Mouse (Mus musculus): Measurements from ENCODE around the gene Ces1h. TPM values are rescaled to one million over a fixed set of nuclear protein-coding genes. Genes with fewer than 3 reads are reported as not detected.

Ces1h gene
- polyA plus RNA-seq, 1 experiment from 2014 or later: not detected

DNA sequence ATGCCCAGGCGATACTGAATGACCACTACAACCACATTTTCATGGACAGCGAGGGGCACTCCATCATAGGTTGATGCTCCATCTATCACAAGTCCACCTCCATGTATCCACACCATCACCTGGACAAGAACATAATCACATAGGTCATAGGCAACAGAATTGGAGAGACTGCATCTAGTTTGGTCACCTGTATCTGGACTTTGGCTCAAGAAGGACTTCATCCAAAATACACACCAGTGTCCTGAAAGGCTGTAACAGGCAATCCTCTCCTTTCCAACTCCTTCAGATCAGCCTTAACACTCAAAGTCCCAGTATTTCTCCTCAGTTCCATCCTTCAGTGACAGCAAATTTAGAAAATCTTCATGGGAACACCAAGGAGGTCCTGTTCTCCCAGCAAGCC lies 48.4 kb downstream of the Ces1h start:
- no peak overlapping the region for H3K27ac ChIP-seq (ENCODE audit: poor library complexity, severe bottlenecking)
- no peaks in the 10 kb centered on the region for H3K4me1 ChIP-seq (replicated peaks)
- H3K9ac ChIP-seq: no peak overlapping the region
- H3K4me2 ChIP-seq: no peak overlapping the region
- H3K27me3 ChIP-seq (replicated peaks): no peaks in the 10 kb centered on the region
- no peaks in the 10 kb centered on the region; the same call in 1 of the 2 replicates for H3K9me3 ChIP-seq (replicated peaks)
- no peak for ATAC-seq (ENCODE audit: insufficient number of reproducible peaks, low FRiP score)
- WGBS: 80% methylated on average over 2 of the region's 2 CpGs
- H3K4me3 ChIP-seq: no peak overlapping the region
- no peaks in the 10 kb centered on the region for H3K36me3 ChIP-seq

DNA sequence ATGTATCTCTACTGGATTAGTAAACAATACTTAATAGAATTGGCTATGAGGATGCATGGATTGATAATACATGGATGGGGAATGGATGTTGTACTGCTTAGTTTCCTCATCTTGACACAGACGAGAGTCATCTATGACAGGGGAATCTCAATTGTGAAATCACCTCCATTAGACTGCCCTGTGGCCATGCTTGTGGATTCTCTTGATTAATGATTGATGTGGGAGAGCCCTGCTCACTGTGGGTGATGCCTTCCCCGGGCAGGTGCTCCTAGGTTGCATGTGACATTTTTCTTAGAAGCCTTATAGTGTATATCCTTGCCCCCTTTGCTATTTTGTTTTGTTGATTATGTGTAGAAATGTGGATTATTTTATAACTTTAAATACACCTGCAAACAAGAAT lies 54.4 kb downstream of the Ces1h start:
- H3K9me3 ChIP-seq (replicated peaks): no peaks in the 10 kb centered on the region; the same call in 1 of the 2 replicates
- WGBS: 70% methylated on average over 2 of the region's 2 CpGs
- no peak for ATAC-seq (ENCODE audit: insufficient number of reproducible peaks, low FRiP score)

GRCm38 (mm10) chr8:93317031-93317430 lies 62.5 kb downstream of the Ces1h start:
- H3K9me3 ChIP-seq (replicated peaks): no peaks in the 10 kb centered on the region
- WGBS: 78% methylated on average over 2 of the region's 2 CpGs
- H3K27ac ChIP-seq (ENCODE audit: poor library complexity, severe bottlenecking): no peak overlapping the region
- no peak overlapping the region for H3K4me2 ChIP-seq
- no peak overlapping the region for H3K4me3 ChIP-seq
- H3K36me3 ChIP-seq: no peaks in the 10 kb centered on the region
- no peak overlapping the region for H3K9ac ChIP-seq
- H3K4me1 ChIP-seq (replicated peaks): no peaks in the 10 kb centered on the region
- no peak for ATAC-seq (ENCODE audit: insufficient number of reproducible peaks, low FRiP score)
- no peaks in the 10 kb centered on the region for H3K27me3 ChIP-seq (replicated peaks)

More for the DNA sequence above, 54.4 kb downstream of the Ces1h start:
- Histone ChIP-seq H3K4me3 (no peak overlapping the region), H3K36me3 (no peaks in the 10 kb centered on the region), H3K27me3 (replicated peaks) (no peaks in the 10 kb centered on the region), H3K9ac (no peak overlapping the region), H3K4me2 (no peak overlapping the region), H3K4me1 (replicated peaks) (no peaks in the 10 kb centered on the region), H3K27ac (ENCODE audit: poor library complexity, severe bottlenecking) (no peak overlapping the region)

- Histone ChIP-seq H3K9ac (no peak overlapping the region), H3K4me3 (no peak overlapping the region), H3K27me3 (replicated peaks) (no peaks in the 10 kb centered on the region), H3K9me3 (replicated peaks) (no peaks in the 10 kb centered on the region), H3K27ac (ENCODE audit: poor library complexity, severe bottlenecking) (no peak overlapping the region), H3K4me2 (no peak overlapping the region), H3K36me3 (no peaks in the 10 kb centered on the region), H3K4me1 (replicated peaks) (no peaks in the 10 kb centered on the region)
- 65% methylated on average over 2 of the region's 2 CpGs for WGBS
- no peak for ATAC-seq (ENCODE audit: insufficient number of reproducible peaks, low FRiP score)
Measured at GRCm38 (mm10) chr8:93315557-93315956, 64.0 kb downstream of the Ces1h start.

Other genes with a start within 250 kb of the Ces1h start
- not detected in 2 replicates for gene Ces1c, start 248.4 kb downstream of the Ces1h start, polyA plus RNA-seq (2016; fragmentation: Nextera tagmentation; extraction: Ambion mirVana)
- 0.24 TPM in 1 of 2 replicates, not detected in the other for gene Ces1d, start 181.9 kb downstream of the Ces1h start, polyA plus RNA-seq (2016; fragmentation: Nextera tagmentation; extraction: Ambion mirVana)
- gene Ces1e, start 150.1 kb downstream of the Ces1h start, polyA plus RNA-seq (2016; fragmentation: Nextera tagmentation; extraction: Ambion mirVana): 0.20 TPM in 1 of 2 replicates, not detected in the other
- not detected in 2 replicates for gene Ces1f, start 100.0 kb downstream of the Ces1h start, polyA plus RNA-seq (2016; fragmentation: Nextera tagmentation; extraction: Ambion mirVana)
- not detected in 2 replicates for gene Ces1g, start 42.4 kb downstream of the Ces1h start, polyA plus RNA-seq (2016; fragmentation: Nextera tagmentation; extraction: Ambion mirVana)
- 0.26 TPM in 1 of 2 replicates, not detected in the other for gene Ces5a, start 156.1 kb upstream of the Ces1h start, polyA plus RNA-seq (2016; fragmentation: Nextera tagmentation; extraction: Ambion mirVana)

All from heart, embryonic 12.5 days (tissue).